Mouse (Mus musculus): ENCODE measurements around the gene Iyd. TPM values are rescaled to one million over a fixed set of nuclear protein-coding genes. Genes with fewer than 3 reads are reported as not detected.

Iyd gene
- polyA plus RNA-seq, 1 experiment from 2014 or later, result not detected

- Histone ChIP-seq H3K4me2 (no peak overlapping the region), H3K27me3 (no peaks in the 10 kb centered on the region; the same call in 1 of the 2 replicates), H3K9ac (replicated peaks) (no peak overlapping the region), H3K27ac (no peak overlapping the region), H3K36me3 (no peaks in the 10 kb centered on the region), H3K9me3 (no peaks in the 10 kb centered on the region), H3K4me1 (replicated peaks) (no peaks in the 10 kb centered on the region), H3K4me3 (replicated peaks) (no peak overlapping the region)
- ATAC-seq (ENCODE audit: insufficient number of reproducible peaks, insufficient read depth, low FRiP score, low TSS enrichment, low read depth), result no peak
- WGBS, result 71% methylated on average over 5 of the region's 5 CpGs
These were observed 15.1 kb downstream of the Iyd start for GRCm38 (mm10) chr10:3555128-3555527.

DNA sequence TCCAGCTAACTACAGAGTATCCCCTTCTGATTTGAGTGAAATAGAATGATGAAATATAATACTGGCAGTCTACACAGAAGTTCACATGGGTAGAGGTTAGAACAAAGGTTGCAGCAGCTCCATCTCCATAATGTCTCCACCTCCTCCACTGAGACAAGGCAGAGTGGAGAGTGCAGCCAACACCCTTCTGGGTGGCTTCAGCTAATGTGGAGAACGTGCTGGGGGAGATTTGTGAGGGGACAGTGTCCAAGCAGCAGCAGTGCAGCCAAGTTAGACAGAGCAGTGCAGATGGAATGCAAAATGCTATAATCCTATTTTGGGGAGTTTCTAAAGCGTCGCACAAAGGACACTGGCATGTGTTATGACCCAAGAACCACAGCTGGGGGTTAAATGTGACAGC, 16.5 kb downstream of the Iyd start:
- WGBS, result 81% methylated on average over 3 of the region's 3 CpGs

GRCm38 (mm10) chr10:3559136-3559535, 19.1 kb downstream of the Iyd start:
- no peak for ATAC-seq (ENCODE audit: insufficient number of reproducible peaks, insufficient read depth, low FRiP score, low TSS enrichment, low read depth)
- Histone ChIP-seq H3K27ac (no peak overlapping the region), H3K4me3 (replicated peaks) (no peak overlapping the region), H3K36me3 (no peaks in the 10 kb centered on the region), H3K27me3 (no peaks in the 10 kb centered on the region; the same call in 1 of the 2 replicates), H3K4me2 (no peak overlapping the region), H3K9me3 (no peaks in the 10 kb centered on the region), H3K9ac (replicated peaks) (no peak overlapping the region), H3K4me1 (replicated peaks) (no peaks in the 10 kb centered on the region)
- 88% methylated on average over 1 of the region's 1 CpGs for WGBS

More for the DNA sequence above, 16.5 kb downstream of the Iyd start:
- H3K36me3 ChIP-seq, result no peaks in the 10 kb centered on the region
- H3K27me3 ChIP-seq, result no peaks in the 10 kb centered on the region; the same call in 1 of the 2 replicates
- H3K4me3 ChIP-seq (replicated peaks), result no peak overlapping the region
- no peak overlapping the region for H3K9ac ChIP-seq (replicated peaks)
- no peak for ATAC-seq (ENCODE audit: insufficient number of reproducible peaks, insufficient read depth, low FRiP score, low TSS enrichment, low read depth)
- no peak overlapping the region for H3K27ac ChIP-seq
- no peaks in the 10 kb centered on the region for H3K9me3 ChIP-seq
- no peaks in the 10 kb centered on the region for H3K4me1 ChIP-seq (replicated peaks)
- H3K4me2 ChIP-seq, result no peak overlapping the region

DNA sequence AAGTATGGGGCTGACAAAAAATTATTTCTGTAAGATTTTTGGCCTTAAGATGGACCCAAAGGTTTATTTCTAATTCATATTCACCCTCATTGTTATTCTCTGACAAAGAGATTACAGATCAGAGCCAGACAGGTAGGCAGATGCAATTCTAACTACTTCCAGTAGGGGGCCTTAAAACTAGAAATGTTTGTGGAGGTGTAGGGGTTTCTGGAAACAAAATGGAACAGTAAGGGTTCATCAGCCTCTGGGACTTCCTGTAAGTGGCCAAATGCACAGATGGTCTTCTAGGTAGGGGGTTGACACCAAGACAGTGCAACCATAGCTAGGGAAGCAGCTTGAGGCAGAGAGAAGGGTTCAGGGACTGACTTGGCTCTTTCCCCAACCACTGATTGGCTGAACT, 22.1 kb downstream of the Iyd start:
- Histone ChIP-seq H3K4me2 (no peak overlapping the region), H3K9me3 (no peaks in the 10 kb centered on the region), H3K27ac (no peak overlapping the region), H3K9ac (replicated peaks) (no peak overlapping the region), H3K27me3 (no peaks in the 10 kb centered on the region), H3K36me3 (no peaks in the 10 kb centered on the region), H3K4me1 (replicated peaks) (no peaks in the 10 kb centered on the region), H3K4me3 (replicated peaks) (no peak overlapping the region)
- ATAC-seq (ENCODE audit: insufficient number of reproducible peaks, insufficient read depth, low FRiP score, low TSS enrichment, low read depth), result no peak

DNA sequence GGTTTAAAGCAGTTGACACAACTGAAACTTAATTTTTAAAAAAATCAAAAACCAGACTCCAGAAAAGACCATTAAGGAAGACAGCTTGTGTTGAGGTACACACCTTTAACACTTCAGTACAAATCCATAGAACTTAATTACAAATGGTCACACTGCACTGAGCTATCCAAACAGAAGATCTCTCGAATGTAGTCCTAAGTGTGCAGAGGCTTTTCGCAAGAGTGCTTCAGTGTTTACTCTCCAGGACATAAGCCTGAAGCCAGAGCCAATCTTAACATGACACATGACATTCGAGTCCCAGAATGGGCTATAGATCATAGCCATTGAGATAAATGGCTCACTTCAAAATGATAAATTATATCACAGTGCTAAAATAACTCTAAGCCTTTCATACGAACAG, 25.1 kb downstream of the Iyd start:
- H3K36me3 ChIP-seq, result no peaks in the 10 kb centered on the region
- no peaks in the 10 kb centered on the region for H3K4me1 ChIP-seq (replicated peaks)
- no peak for ATAC-seq (ENCODE audit: insufficient number of reproducible peaks, insufficient read depth, low FRiP score, low TSS enrichment, low read depth)
- H3K27me3 ChIP-seq, result no peaks in the 10 kb centered on the region
- H3K4me3 ChIP-seq (replicated peaks), result no peak overlapping the region
- H3K9me3 ChIP-seq, result no peaks in the 10 kb centered on the region
- H3K4me2 ChIP-seq, result no peak overlapping the region
- WGBS, result 86% methylated on average over 4 of the region's 4 CpGs
- no peak overlapping the region for H3K9ac ChIP-seq (replicated peaks)
- H3K27ac ChIP-seq, result no peak overlapping the region

GRCm38 (mm10) chr10:3567821-3568220, 27.8 kb downstream of the Iyd start:
- Histone ChIP-seq H3K4me2 (no peak overlapping the region), H3K36me3 (no peaks in the 10 kb centered on the region), H3K4me3 (replicated peaks) (no peak overlapping the region), H3K27ac (no peak overlapping the region), H3K9me3 (no peaks in the 10 kb centered on the region), H3K4me1 (replicated peaks) (no peaks in the 10 kb centered on the region), H3K27me3 (no peaks in the 10 kb centered on the region), H3K9ac (replicated peaks) (no peak overlapping the region)
- WGBS, result 64% methylated on average over 6 of the region's 6 CpGs
- no peak for ATAC-seq (ENCODE audit: insufficient number of reproducible peaks, insufficient read depth, low FRiP score, low TSS enrichment, low read depth)

DNA sequence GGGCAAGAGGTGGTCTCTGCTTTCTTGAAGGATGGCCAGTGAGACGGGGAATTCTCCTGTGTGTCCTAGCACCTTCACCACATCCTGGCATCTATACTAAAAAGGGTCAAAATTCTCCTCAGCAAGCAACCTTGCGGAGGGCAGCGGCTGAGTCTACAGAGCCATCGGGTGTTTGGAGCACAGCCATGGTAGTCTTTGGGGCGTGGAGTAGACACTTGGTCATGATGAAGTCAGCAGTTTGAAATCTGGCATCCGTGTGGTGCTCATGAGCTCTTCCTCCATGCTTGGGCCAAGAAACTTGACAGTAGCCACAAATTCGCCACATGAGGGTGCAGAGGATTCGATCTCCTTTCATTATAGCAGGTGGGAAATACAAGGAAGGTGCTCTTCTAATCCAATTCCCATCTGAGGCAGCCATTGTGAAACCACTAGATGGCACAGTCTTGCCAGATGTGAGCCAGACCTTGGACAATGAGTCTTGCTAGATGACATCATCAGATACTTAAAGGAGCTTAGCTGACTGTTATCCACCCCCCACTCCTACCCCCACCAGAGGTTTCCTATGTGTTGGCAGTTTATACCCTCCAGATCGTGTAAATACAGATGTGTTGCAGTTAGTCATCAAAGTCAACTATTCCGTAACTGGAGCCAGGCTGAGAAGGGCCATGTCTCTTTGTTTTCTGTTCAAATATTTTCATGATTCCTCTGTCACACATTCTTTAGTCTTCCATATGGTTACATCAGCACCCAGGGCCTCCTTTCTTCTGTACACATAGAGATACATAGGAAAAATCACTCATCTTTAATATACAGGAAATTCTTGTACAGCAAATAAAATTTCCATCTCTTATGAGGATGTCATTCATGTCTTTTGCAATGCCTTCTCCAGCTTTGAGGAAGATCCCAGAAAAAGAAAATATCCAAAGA, 32.9 kb downstream of the Iyd start:
- H3K9ac ChIP-seq (replicated peaks), result no peak overlapping the region
- H3K4me3 ChIP-seq (replicated peaks), result no peak overlapping the region
- no peaks in the 10 kb centered on the region for H3K36me3 ChIP-seq
- WGBS, result 65% methylated on average over 10 of the region's 10 CpGs
- H3K4me2 ChIP-seq, result no peak overlapping the region
- H3K4me1 ChIP-seq (replicated peaks), result no peaks in the 10 kb centered on the region
- ATAC-seq (ENCODE audit: insufficient number of reproducible peaks, insufficient read depth, low FRiP score, low TSS enrichment, low read depth), result peak; percentile 76
- H3K9me3 ChIP-seq, result no peaks in the 10 kb centered on the region
- no peak overlapping the region for H3K27ac ChIP-seq
- no peaks in the 10 kb centered on the region for H3K27me3 ChIP-seq

DNA sequence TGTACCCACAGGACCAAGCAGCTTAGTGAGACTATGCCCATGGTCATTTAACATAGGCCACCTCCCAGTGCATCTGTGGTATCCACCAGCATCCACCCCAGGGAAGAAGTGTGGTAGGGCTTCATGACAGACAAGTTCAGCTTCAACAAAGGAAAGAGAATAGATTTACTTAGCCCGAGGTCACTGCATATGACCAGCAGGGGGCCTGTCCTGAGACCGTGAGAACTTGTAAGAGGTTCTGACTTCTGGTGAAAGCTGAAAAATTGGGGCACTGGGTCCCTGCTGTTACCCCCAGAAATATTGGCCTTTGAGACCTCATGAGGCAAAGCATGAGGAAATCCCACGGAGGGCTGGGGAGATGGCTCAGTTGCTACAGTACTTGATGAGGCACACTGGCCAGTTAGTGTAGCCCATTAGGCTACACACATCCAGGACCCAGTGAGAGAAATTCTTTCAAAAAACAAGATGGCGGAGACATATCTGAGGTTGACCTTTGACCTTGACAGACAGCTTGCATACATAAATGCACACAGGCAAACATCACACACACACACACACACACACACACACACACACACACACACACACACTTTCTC, 34.0 kb downstream of the Iyd start:
- H3K4me3 ChIP-seq (replicated peaks), result no peak overlapping the region
- H3K9ac ChIP-seq (replicated peaks), result no peak overlapping the region
- H3K27ac ChIP-seq, result no peak overlapping the region
- H3K27me3 ChIP-seq, result no peaks in the 10 kb centered on the region
- H3K36me3 ChIP-seq, result no peaks in the 10 kb centered on the region
- ATAC-seq (ENCODE audit: insufficient number of reproducible peaks, insufficient read depth, low FRiP score, low TSS enrichment, low read depth), result no peak
- H3K4me1 ChIP-seq (replicated peaks), result no peaks in the 10 kb centered on the region
- H3K4me2 ChIP-seq, result no peak overlapping the region
- no peaks in the 10 kb centered on the region for H3K9me3 ChIP-seq
- 75% methylated on average over 4 of the region's 4 CpGs for WGBS

- no peak overlapping the region for H3K9ac ChIP-seq (replicated peaks)
- 71% methylated on average over 3 of the region's 3 CpGs for WGBS
- H3K4me1 ChIP-seq (replicated peaks), result 0 out of 2 replicates have a peak, but pooled peaks cover 8% of the 10 kb centered on the region
- H3K4me2 ChIP-seq, result no peak overlapping the region
- no peaks in the 10 kb centered on the region for H3K27me3 ChIP-seq
- H3K36me3 ChIP-seq, result no peaks in the 10 kb centered on the region
- no peak for ATAC-seq (ENCODE audit: insufficient number of reproducible peaks, insufficient read depth, low FRiP score, low TSS enrichment, low read depth)
- no peak overlapping the region for H3K4me3 ChIP-seq (replicated peaks)
- no peak overlapping the region for H3K27ac ChIP-seq
- no peaks in the 10 kb centered on the region for H3K9me3 ChIP-seq
These were observed 50.6 kb downstream of the Iyd start for GRCm38 (mm10) chr10:3590632-3591031.

GRCm38 (mm10) chr10:3591790-3592189, 51.8 kb downstream of the Iyd start:
- Histone ChIP-seq H3K36me3 (no peaks in the 10 kb centered on the region), H3K27me3 (no peaks in the 10 kb centered on the region), H3K9me3 (no peaks in the 10 kb centered on the region), H3K9ac (replicated peaks) (no peak overlapping the region), H3K27ac (no peak overlapping the region), H3K4me1 (replicated peaks) (0 out of 2 replicates have a peak, but pooled peaks cover 8% of the 10 kb centered on the region), H3K4me2 (no peak overlapping the region), H3K4me3 (replicated peaks) (no peak overlapping the region)
- WGBS, result 68% methylated on average over 3 of the region's 3 CpGs
- no peak for ATAC-seq (ENCODE audit: insufficient number of reproducible peaks, insufficient read depth, low FRiP score, low TSS enrichment, low read depth)

- 0 out of 2 replicates have a peak, but pooled peaks cover 3% of the 10 kb centered on the region for H3K4me1 ChIP-seq (replicated peaks)
- H3K27ac ChIP-seq, result no peak overlapping the region
- no peaks in the 10 kb centered on the region for H3K36me3 ChIP-seq
- H3K9ac ChIP-seq (replicated peaks), result no peak overlapping the region
- ATAC-seq (ENCODE audit: insufficient number of reproducible peaks, insufficient read depth, low FRiP score, low TSS enrichment, low read depth), result no peak
- 69% methylated on average over 2 of the region's 2 CpGs for WGBS
- H3K9me3 ChIP-seq, result peaks cover 6% of the 10 kb centered on the region; the same call in 1 of the 2 replicates
- H3K4me2 ChIP-seq, result no peak overlapping the region
- no peaks in the 10 kb centered on the region for H3K27me3 ChIP-seq
- H3K4me3 ChIP-seq (replicated peaks), result no peak overlapping the region
These were observed 56.7 kb downstream of the Iyd start for GRCm38 (mm10) chr10:3596697-3597096.
